Mouse (Mus musculus) midbrain, embryonic 13.5 days (tissue): ENCODE results near the gene Lrpprc. TPM values are rescaled to one million over a fixed set of nuclear protein-coding genes. Genes with fewer than 3 reads are reported as not detected.
"Not testable (repeated sequence)": the region's sequence is repeated elsewhere in the genome, so short reads cannot be mapped to it uniquely, and the experiment has no call there.

Experiments used
- ATAC-seq: fragments of 200-750 bp; cut with Nextera tagmentation; 2 replicates; pipeline ENCODE4 v1.8.0; 2017; ENCODE audit warnings: mild to moderate bottlenecking, moderate TSS enrichment, moderate library complexity
- H3K27ac ChIP-seq: fragments of 300-500 bp; sonication (generic); 2 replicates; pipeline ENCODE4 v1.5.1; 2015; ENCODE audit warnings: inconsistent platforms, mild to moderate bottlenecking, moderate library complexity
- H3K27me3 ChIP-seq: fragments of 300-500 bp; sonication (generic); 2 replicates; pipeline ENCODE4 v1.6.1; 2015; ENCODE audit warnings: mild to moderate bottlenecking, inconsistent platforms
- H3K36me3 ChIP-seq: fragments of 300-500 bp; sonication (generic); 2 replicates; pipeline ENCODE4 v1.6.1; 2015; ENCODE audit warnings: mild to moderate bottlenecking, inconsistent platforms
- H3K4me1 ChIP-seq: fragments of 300-500 bp; sonication (generic); replicated peaks from 2 replicates; pipeline ENCODE4 v1.6.1; 2015; ENCODE audit warnings: inconsistent platforms
- H3K4me2 ChIP-seq: fragments of 300-500 bp; sonication (generic); replicated peaks from 2 replicates; pipeline ENCODE4 v1.6.1; 2015; ENCODE audit warnings: moderate library complexity, mild to moderate bottlenecking, inconsistent platforms
- H3K4me3 ChIP-seq: fragments of 300-500 bp; sonication (generic); replicated peaks from 2 replicates; pipeline ENCODE4 v1.5.1; 2015; ENCODE audit warnings: mild to moderate bottlenecking, inconsistent platforms
- H3K9ac ChIP-seq: fragments of 300-500 bp; sonication (generic); replicated peaks from 2 replicates; pipeline ENCODE4 v1.6.1; 2015; ENCODE audit warnings: mild to moderate bottlenecking, inconsistent platforms
- H3K9me3 ChIP-seq: fragments of 300-500 bp; sonication (generic); 2 replicates; pipeline ENCODE4 v1.6.1; 2016; ENCODE audit warnings: mild to moderate bottlenecking, inconsistent platforms
- WGBS: fragments of 180-500 bp; shearing (Covaris S2); methylation state at CpG from one replicate; pipeline ENCODE4 v1.1.7; 2015; 5-methylcytosine and 5-hydroxymethylcytosine counted together
- polyA plus RNA-seq: library from polyadenylated mRNA; unstranded; fragments of >200 nt; fragmentation: Nextera tagmentation; extraction: Ambion mirVana; gene quantifications from 2 replicates; pipeline ENCODE4 v1.2.1, GENCODE M21; 2015

Lrpprc gene
- 42.0 and 44.3 TPM in 2 replicates for polyA plus RNA-seq

DNA sequence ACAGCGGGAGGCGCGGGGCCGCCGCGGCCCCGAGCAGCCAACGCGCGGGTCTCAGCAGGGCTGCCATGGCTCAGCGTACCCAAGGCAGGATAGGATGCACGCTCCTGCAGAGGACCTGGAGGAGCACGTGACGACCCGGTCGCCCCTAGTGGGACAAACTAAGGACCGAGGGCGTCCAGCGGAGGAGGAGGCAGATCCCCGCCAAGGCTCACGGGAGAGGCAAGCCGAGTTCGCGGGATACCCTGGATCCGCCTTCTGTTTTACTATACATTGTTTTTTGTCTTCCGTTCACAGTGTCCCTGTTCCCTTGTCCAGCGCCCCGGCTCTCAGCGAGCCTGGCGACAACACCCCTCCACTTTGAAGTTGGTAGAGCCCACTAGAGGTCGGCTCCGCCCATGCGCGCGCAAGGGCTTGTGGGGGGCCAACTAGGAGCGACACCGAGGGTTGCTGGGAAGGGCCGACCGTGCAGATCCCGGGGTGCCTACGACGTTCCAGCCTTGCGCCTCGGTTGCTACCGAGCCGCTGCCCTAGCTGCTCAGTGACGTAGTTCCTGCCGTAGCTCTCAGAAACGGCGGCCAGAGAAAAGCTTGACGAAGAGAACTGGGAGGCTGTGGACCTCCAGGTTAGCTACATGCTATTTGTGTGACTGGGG lies at the start of gene Lrpprc:
Lrpprc (minus strand) TSS at position 343 of the 652 bp plus-strand sequence.
- Histone ChIP-seq H3K36me3 (0 out of 2 replicates have a peak, but pooled peaks cover 4% of the 10 kb centered on the region), H3K9ac (peak within 1 kb of the TSS; percentile 94), H3K4me1 (peaks cover 30% of the 10 kb centered on the region), H3K4me3 (peak within 1 kb of the TSS; percentile 99), H3K4me2 (peak within 1 kb of the TSS; percentile 97), H3K27ac (peak within 1 kb of the TSS; percentile 85), H3K9me3 (no peaks in the 10 kb centered on the region), H3K27me3 (no peaks in the 10 kb centered on the region)
- under 1% methylated on average over 51 of the region's 51 CpGs for WGBS
- ATAC-seq: peak; percentile 99

DNA sequence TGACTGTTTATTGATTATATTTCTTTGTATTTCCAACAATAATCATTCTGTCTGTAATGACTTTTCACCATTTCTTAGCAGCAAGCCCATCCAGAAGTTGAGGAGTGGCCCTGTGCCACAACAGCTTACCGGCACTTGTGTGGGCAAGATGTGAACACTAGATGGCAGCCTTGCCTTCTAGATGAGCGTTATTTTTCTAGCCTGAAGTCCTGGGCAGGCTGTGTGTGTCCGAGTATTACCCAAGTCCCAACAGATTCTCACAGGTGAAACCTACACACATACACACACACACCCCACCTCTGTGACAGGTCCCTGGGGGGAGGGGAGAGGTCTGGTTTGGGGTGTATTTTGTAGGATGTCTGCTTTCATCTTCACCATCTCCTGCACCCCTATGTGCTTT lies 47.2 kb upstream of the Lrpprc start:
- Histone ChIP-seq H3K4me1 (no peaks in the 10 kb centered on the region), H3K9ac (no peak overlapping the region), H3K4me3 (no peak overlapping the region), H3K27me3 (0 out of 2 replicates have a peak, but pooled peaks cover 3% of the 10 kb centered on the region), H3K36me3 (no peaks in the 10 kb centered on the region), H3K9me3 (no peaks in the 10 kb centered on the region), H3K4me2 (no peak overlapping the region), H3K27ac (no peak overlapping the region)
- 4% methylated on average over 3 of the region's 3 CpGs for WGBS
- peak; percentile 60; the same call in 1 of the 2 replicates for ATAC-seq

DNA sequence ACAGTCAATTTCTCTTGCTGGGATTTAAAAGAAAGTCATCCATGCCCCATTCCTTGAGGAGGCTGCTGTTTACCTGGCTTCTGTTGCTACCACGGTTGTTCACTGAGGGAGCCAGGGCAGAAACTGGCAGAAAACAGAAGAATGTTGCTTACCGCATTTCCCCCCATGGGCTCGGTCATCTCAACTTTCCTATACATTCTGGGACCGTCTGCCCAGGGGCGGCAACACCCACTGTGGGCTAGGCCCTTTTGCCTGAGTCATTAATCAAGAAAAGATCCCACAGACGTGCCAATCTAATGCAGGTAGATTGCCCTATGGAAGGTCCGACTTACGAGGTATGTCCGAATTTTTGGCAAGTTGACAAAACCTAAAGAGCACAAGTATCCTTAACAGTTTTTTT lies 44.7 kb upstream of the Lrpprc start:
- ATAC-seq: no peak
- WGBS: 89% methylated on average over 9 of the region's 9 CpGs
- Histone ChIP-seq H3K9me3 (no peaks in the 10 kb centered on the region), H3K9ac (no peak overlapping the region), H3K4me3 (no peak overlapping the region), H3K4me1 (no peaks in the 10 kb centered on the region), H3K27ac (no peak overlapping the region), H3K36me3 (no peaks in the 10 kb centered on the region), H3K4me2 (no peak overlapping the region), H3K27me3 (0 out of 2 replicates have a peak, but pooled peaks cover 3% of the 10 kb centered on the region)

DNA sequence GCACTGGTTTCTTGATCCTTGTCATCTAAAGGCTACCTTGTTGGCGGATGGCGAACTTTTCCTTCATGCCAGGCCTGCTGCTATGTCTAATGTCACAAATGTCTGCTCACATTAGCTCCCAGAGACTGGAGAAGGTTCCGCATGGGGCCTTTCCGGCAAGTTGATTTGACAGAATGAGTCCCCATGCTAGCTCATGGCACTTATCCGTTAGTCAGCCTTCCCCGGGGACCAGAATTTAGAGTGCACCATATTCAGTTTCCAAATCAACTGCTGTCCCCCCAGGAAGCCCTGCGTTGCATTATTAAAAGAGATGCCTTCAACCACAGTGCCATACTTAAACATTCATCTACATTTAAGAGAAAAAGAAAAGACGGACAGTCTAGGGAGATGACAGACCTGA lies 41.8 kb upstream of the Lrpprc start:
- no peak overlapping the region for H3K9ac ChIP-seq
- no peaks in the 10 kb centered on the region for H3K9me3 ChIP-seq
- H3K4me3 ChIP-seq: no peak overlapping the region
- H3K27ac ChIP-seq: no peak overlapping the region
- no peak overlapping the region for H3K4me2 ChIP-seq
- H3K27me3 ChIP-seq: 0 out of 2 replicates have a peak, but pooled peaks cover 3% of the 10 kb centered on the region
- 53% methylated on average over 8 of the region's 8 CpGs for WGBS
- no peaks in the 10 kb centered on the region for H3K4me1 ChIP-seq
- H3K36me3 ChIP-seq: no peaks in the 10 kb centered on the region
- no peak for ATAC-seq

DNA sequence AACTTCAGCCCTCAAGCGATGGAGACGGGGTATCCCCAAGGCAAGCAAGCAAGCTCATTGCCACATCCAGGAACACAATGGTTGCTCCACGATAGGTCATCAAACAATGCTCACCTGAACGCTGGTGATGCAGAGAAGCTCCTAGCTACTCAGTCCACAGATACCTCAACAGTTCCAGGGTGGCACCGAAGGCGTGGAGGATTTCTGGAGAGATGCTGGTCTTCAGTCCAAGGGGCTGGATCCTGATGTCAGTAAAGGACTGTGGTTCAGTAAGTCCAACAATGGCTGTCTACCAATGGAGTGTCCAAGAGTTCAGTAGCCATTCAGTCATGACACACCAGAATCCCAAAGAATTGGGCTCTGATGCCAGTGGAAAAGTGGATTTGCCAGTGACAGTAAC lies 37.7 kb upstream of the Lrpprc start:
- Histone ChIP-seq H3K4me3 (no peak overlapping the region), H3K27me3 (0 out of 2 replicates have a peak, but pooled peaks cover 3% of the 10 kb centered on the region), H3K9ac (no peak overlapping the region), H3K36me3 (no peaks in the 10 kb centered on the region), H3K4me2 (no peak overlapping the region), H3K27ac (no peak overlapping the region), H3K4me1 (no peaks in the 10 kb centered on the region), H3K9me3 (no peaks in the 10 kb centered on the region)
- no peak for ATAC-seq
- WGBS: 91% methylated on average over 6 of the region's 6 CpGs

DNA sequence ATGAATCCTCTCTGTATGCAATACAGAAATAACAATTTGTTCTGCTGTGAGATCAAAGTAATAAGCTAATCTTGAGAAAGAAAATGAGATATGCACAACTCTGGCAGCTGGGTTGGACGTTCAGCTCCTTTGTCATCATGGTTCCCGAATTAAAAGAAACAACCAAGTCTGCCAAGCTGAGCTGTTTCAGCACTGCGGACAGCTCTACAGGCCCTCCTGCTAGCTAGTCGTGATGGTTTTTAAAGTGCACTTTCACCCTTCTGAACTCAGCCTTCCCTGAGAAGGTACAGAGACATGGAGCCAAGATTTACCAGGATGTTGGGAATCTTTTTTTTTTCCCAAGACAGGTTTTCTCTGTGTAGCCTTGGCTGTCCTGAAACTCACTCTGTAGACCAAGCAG lies 30.0 kb upstream of the Lrpprc start:
- H3K27me3 ChIP-seq: 0 out of 2 replicates have a peak, but pooled peaks cover 3% of the 10 kb centered on the region
- WGBS: 16% methylated on average over 4 of the region's 4 CpGs
- no peak for ATAC-seq
- H3K36me3 ChIP-seq: no peaks in the 10 kb centered on the region
- no peak overlapping the region for H3K27ac ChIP-seq
- H3K4me3 ChIP-seq: no peak overlapping the region
- no peak overlapping the region for H3K9ac ChIP-seq
- H3K4me2 ChIP-seq: no peak overlapping the region
- H3K4me1 ChIP-seq: peaks cover 1% of the 10 kb centered on the region; the same call in 1 of the 2 replicates
- H3K9me3 ChIP-seq: no peaks in the 10 kb centered on the region

DNA sequence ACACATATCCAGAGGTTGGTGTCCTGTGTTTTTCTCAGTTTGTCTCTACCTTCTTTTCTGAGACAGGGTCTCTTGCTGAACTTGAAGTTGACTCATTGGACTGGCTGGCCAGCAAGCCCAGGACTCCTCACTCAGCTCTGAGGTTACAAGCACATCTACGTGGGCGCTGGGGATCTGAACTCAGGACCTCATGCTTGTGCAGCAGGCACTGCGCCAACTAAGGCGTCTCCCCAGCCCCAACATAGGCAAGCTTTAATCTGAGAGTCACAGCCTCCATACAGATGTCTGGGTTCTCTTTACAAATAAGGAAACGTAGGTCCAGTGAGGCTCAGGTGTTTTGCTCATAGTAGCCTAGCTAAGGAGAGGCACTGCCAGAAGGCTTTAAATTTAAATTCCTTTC lies 27.8 kb upstream of the Lrpprc start:
- Histone ChIP-seq H3K27me3 (no peaks in the 10 kb centered on the region), H3K4me3 (no peak overlapping the region), H3K4me1 (peaks cover 10% of the 10 kb centered on the region; the same call in 1 of the 2 replicates), H3K27ac (no peak overlapping the region), H3K36me3 (no peaks in the 10 kb centered on the region), H3K9me3 (no peaks in the 10 kb centered on the region), H3K9ac (no peak overlapping the region), H3K4me2 (no peak overlapping the region)
- ATAC-seq: no peak
- 93% methylated on average over 5 of the region's 5 CpGs for WGBS

DNA sequence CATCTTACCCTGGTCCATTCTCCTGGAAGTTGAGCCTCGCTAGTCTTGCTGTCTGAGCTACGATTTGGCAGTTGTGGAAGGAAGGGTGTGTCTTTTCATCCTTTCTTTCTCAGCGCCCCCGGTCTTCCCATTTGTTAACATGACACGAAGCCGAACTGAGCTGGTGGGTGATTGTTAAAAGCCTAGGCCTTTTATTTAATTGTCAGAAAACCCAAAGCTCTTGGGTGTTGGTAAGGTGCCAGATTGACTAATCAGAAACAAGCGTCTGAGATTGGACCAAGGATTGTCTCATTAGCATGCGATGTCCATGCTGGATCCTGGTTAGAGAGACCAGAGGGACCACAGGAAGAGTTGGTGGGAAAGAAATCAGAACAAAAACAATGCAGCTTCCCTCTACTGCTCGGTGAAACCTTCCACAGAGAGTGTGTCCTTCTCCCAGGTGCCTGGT lies 25.4 kb upstream of the Lrpprc start:
- H3K4me1 ChIP-seq: peaks cover 10% of the 10 kb centered on the region; the same call in 1 of the 2 replicates
- no peaks in the 10 kb centered on the region for H3K9me3 ChIP-seq
- H3K36me3 ChIP-seq: no peaks in the 10 kb centered on the region
- H3K4me2 ChIP-seq: no peak overlapping the region
- WGBS: 60% methylated on average over 9 of the region's 9 CpGs
- no peaks in the 10 kb centered on the region for H3K27me3 ChIP-seq
- H3K4me3 ChIP-seq: no peak overlapping the region
- ATAC-seq: peak; percentile 30; the same call in 1 of the 2 replicates
- 0 out of 2 replicates have a peak overlapping the region, but pooled peaks have one; percentile 1 for H3K27ac ChIP-seq
- H3K9ac ChIP-seq: no peak overlapping the region

DNA sequence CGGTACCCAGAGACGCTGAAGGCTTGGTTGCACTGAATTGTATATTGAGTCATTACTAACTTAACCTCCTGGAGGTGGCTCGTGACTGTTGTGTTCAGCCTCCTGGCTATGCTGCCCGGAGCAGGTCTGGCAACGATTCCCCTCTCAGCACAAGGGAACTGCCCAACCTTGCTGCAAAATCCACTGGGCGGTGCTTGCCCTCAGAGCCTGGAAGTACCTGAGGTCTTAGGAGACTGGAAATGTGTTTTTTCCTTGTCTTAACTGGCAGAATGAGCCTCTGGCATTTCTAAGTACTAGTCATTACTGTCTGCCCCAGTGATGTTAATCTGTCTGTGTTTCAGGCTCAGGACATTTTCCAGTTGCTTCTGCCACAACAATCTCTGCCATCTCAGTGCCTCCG lies 24.3 kb upstream of the Lrpprc start:
- H3K4me1 ChIP-seq: peaks cover 10% of the 10 kb centered on the region; the same call in 1 of the 2 replicates
- 78% methylated on average over 7 of the region's 7 CpGs for WGBS
- no peaks in the 10 kb centered on the region for H3K36me3 ChIP-seq
- no peak overlapping the region for H3K27ac ChIP-seq
- no peaks in the 10 kb centered on the region for H3K27me3 ChIP-seq
- H3K9me3 ChIP-seq: no peaks in the 10 kb centered on the region
- ATAC-seq: no peak
- H3K4me2 ChIP-seq: no peak overlapping the region
- no peak overlapping the region for H3K4me3 ChIP-seq
- no peak overlapping the region for H3K9ac ChIP-seq

DNA sequence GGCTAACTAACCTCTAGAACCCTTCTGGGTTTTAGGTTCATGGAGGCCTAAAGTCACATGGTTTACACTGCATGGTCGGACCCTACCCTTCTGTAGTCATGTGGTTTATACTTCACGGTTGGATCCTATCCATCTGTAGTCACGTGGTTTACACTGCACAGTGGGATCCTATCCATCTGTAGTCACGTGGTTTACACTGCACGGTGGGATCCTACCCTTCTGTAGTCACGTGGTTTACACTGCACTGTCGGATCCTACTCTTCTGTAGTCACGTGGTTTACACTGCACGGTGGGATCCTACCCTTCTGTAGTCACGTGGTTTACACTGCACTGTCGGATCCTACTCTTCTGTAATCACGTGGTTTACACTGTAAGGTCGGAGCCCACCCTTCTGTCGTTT lies 23.6 kb upstream of the Lrpprc start:
- H3K9me3 ChIP-seq, H3K27ac ChIP-seq, H3K36me3 ChIP-seq, H3K4me1 ChIP-seq, H3K9ac ChIP-seq, ATAC-seq, H3K4me2 ChIP-seq, H3K27me3 ChIP-seq, H3K4me3 ChIP-seq: not testable (repeated sequence)
- WGBS: 86% methylated on average over 14 of the region's 14 CpGs

DNA sequence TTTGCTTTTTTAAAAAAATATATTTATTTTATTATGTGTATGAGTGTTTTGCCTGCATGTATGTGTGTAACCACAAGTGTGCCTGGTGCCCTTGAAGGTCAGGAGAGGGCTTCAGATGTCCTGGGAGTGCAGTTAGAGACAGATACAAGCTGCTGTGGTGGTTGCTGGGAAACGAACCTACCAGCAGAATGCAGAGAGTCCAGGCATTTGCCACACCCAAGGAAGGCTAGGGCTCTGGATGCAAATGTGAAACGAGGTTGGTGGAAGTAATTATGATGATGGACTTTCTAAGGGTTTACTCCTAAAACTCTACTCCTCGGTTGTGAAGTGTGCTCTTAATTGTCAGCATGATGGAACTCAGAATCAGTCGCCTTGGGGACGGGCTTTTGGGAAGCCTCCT lies 1.4 kb upstream of the Lrpprc start:
- Histone ChIP-seq H3K4me1 (peaks cover 30% of the 10 kb centered on the region), H3K27ac (no peak overlapping the region), H3K4me3 (no peak overlapping the region), H3K27me3 (no peaks in the 10 kb centered on the region), H3K36me3 (0 out of 2 replicates have a peak, but pooled peaks cover 4% of the 10 kb centered on the region), H3K4me2 (peak overlapping the region; percentile 97), H3K9ac (0 out of 2 replicates have a peak overlapping the region, but pooled peaks have one; percentile 10), H3K9me3 (no peaks in the 10 kb centered on the region)
- WGBS: 65% methylated on average over 5 of the region's 5 CpGs
- no peak for ATAC-seq

DNA sequence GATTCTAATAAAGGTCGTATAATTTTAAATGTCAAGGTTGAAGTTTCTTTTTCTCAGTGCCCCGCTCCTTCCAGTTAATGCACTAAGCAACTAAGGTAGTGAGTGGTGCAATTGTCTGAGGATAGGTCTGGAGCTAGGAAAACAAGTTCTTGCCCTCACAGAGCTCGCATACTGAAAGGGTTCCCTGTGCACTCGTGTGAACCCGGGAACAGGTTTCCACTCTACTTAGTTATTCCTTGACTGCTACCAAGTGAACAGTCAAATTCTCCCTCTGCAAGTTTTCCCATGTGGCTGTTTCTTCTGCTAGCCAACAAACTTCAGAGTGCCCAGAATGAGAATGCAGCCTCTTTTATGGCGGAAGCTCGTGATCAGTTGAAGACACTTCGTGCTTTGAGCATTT lies 567 bp upstream of the Lrpprc start:
- ATAC-seq: peak; percentile 51
- 0 out of 2 replicates have a peak, but pooled peaks cover 4% of the 10 kb centered on the region for H3K36me3 ChIP-seq
- no peaks in the 10 kb centered on the region for H3K27me3 ChIP-seq
- H3K9ac ChIP-seq: peak overlapping the region; percentile 94
- WGBS: 7% methylated on average over 8 of the region's 8 CpGs
- H3K27ac ChIP-seq: peak overlapping the region; percentile 85
- peaks cover 30% of the 10 kb centered on the region for H3K4me1 ChIP-seq
- no peaks in the 10 kb centered on the region for H3K9me3 ChIP-seq
- H3K4me3 ChIP-seq: peak overlapping the region; percentile 99
- peak overlapping the region; percentile 97 for H3K4me2 ChIP-seq
